Mouse (Mus musculus): Measurements from ENCODE around the gene Ice2. TPM values are rescaled to one million over a fixed set of nuclear protein-coding genes. Genes with fewer than 3 reads are reported as not detected.

The Ice2 gene
- total RNA-seq (2023): 10 to 100 TPM in 1 of 2 experiments, 1 to 10 TPM in 1; 8.5 to 11.2 TPM

DNA sequence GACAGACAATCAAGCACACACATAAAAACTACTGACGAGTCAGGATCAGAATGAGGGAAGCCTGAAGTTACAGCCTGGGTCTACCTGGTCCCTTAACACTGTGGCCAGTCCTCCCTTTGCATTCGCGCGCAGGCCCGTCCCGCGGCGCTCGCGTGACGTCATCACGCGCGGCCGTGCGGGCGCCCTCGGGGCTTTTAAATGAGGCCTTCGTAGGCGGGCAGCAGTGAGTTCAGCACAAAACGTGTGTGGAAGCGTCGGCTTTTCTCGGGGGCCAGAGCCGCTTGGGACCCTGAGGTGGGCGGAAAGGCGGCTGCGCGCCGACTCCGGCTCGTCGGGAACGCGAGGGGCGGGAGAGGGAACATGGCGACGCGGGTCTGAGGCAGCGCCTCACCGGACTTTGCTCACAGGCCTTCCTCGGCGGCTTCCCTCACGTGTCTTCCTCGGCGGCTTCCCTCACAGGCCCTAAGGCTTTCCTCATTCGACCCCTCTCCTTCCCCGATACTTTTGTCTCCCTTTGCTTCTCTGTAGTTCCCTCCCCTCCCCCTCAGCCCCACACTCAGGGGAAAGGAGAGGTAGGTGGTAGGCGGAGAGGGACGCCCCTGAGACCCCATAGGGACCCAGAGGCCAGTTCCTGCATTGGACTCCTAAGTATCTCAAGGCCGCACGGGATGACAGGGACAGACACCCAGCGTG, at the start of gene Ice2:
TSS of gene Ice2 (plus strand) at position 147 of the 693 bp plus-strand sequence.

DNA sequence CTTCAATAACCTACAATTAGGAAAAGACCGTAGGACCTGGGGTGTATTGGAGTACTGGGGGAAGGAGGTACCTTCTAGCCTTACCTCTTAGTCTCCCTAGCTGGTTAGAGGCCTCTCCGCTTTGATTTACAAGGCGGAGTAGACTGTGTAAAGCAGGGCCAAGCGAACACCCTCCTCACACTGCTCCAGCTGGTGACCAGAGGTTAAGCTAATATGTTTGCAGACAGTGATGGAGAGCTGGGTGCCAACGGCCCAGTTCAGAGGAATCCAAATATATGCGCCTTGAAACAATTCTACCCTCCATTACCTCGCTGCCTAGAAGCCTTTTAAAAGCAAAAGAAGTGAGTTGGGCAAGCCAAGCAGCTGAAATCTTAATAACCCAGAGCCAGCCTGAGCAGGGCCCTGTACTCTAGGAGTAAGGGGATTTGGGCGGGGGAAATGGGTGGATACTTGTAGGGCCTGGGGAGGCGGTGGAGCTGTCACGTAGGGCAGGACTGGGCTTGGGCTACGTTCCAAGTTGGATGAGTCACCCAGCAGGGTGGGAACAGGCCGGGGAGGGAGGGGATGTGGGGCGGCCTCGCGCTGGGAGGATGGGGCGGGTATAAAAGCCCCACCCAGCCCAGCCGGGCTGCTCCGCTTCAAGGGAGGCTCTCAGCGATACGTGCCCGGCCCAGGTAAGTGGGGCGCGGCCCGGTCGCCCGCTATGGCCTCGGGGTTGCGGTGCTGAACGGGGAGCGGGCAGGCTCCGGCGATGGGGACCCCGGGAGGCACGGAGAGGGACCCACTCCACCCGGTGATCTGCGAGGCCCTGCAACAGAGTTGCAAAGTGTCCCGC, 55.6 kb downstream of the Ice2 start, which contains the start of gene Anxa2:
TSS of gene Anxa2 (plus strand) at position 555 of the 835 bp plus-strand sequence.

Other genes starting within 250 kb of the Ice2 start
- gene Anxa2, start 55.7 kb downstream of the Ice2 start, total RNA-seq (2023): 100 to 1,000 TPM; 590 to 630 TPM

Measured in monocyte, adult 59 days (primary cell).